14 mouse cellular contexts compared by ENCODE assay signal in genomic region chr10:39121412-39121811, GRCm38 (mm10). TPM values are rescaled to one million over a fixed set of nuclear protein-coding genes. Genes with fewer than 3 reads are reported as not detected.
DNase-seq lines count a peak whose midpoint lies in the region; ATAC-seq and TF ChIP-seq lines count a peak whose summit lies in the region.
"Had no signal": no experiment of that assay in that cellular context is flagged by ENCODE, and none has a peak within 500 bp of the region (broad histone marks: within the 10 kb centered on the region; RNA-seq: fewer than 3 reads in every experiment).

No protein-coding gene starts in this region.

- no peak overlapping the region for H3K4me2 ChIP-seq in lung, embryonic 14.5 days
- H3K4me2 ChIP-seq: lung, embryonic 15.5 days had no signal

- TF ChIP-seq CTCF in lung, embryonic 14.5 days (IDR thresholded peaks at IDR 0.05; ENCODE audit: low read depth), result peak; percentile 52

- DNase-seq in frontal cortex, adult 2 months (ENCODE audit: extremely low spot score in 1 of 2, low spot score in 1 of 2), result no peak
- peak; percentile 62 for DNase-seq in lung, embryonic 14.5 days
- no peak for DNase-seq in lung, adult 18-20 months
- DNase-seq in Muller cell, postnatal 12 days (ENCODE audit: inconsistent ontology term), result peak; percentile 16
- no peak for DNase-seq in spleen, postnatal 10 days (ENCODE audit: low spot score in 2 of 2)
- no peak for DNase-seq in left cerebral cortex, adult 18-20 months (ENCODE audit: low spot score in 2 of 2)
- DNase-seq: adrenal gland, adult 8-10 months; cerebellum, adult 2 months; right cerebral cortex, postnatal 4 days; thymus, adult 18-20 months had no signal

- H3K4me3 ChIP-seq in lung, embryonic 14.5 days (ENCODE audit: low read depth, low read length), result no peak overlapping the region
- H3K4me3 ChIP-seq: lung, embryonic 15.5 days had no signal

- H3K4me1 ChIP-seq in lung, embryonic 14.5 days (ENCODE audit: insufficient read depth), result no peaks in the 10 kb centered on the region
- H3K4me1 ChIP-seq: lung, embryonic 15.5 days had no signal

- H3K9me3 ChIP-seq in lung, embryonic 14.5 days (ENCODE audit: low read depth, low read length), result no peaks in the 10 kb centered on the region
- H3K9me3 ChIP-seq: lung, embryonic 15.5 days had no signal

- WGBS in lung, embryonic 14.5 days, result 31% methylated on average over 4 of the region's 4 CpGs

- H3K27me3 ChIP-seq in lung, embryonic 14.5 days (ENCODE audit: insufficient read depth, low read length), result no peaks in the 10 kb centered on the region
- H3K27me3 ChIP-seq: lung, embryonic 15.5 days had no signal

- H3K9ac ChIP-seq in lung, embryonic 14.5 days, result no peak overlapping the region
- H3K9ac ChIP-seq: lung, embryonic 15.5 days had no signal

- no peaks in the 10 kb centered on the region for H3K36me3 ChIP-seq in lung, embryonic 14.5 days (ENCODE audit: insufficient read depth)
- H3K36me3 ChIP-seq: lung, embryonic 15.5 days had no signal

- peak; percentile 90 for ATAC-seq in frontal cortex, adult (ENCODE audit: low TSS enrichment)
- no peak for ATAC-seq in lung, embryonic 14.5 days (ENCODE audit: insufficient read depth)
- peak; percentile 59 for ATAC-seq in megakaryocyte-erythroid progenitor cell, adult 5-6 weeks (replicated peaks; ENCODE audit: low FRiP score, low TSS enrichment, poor library complexity, severe bottlenecking)

- no peak overlapping the region for H3K27ac ChIP-seq in lung, embryonic 14.5 days (ENCODE audit: low read depth)
- H3K27ac ChIP-seq: lung, embryonic 15.5 days had no signal

RNA-seq across cellular contexts. Expression of gene Fam229b, which starts 12.3 kb away (rescaled TPM):
- polyA plus RNA-seq in frontal cortex, adult 2 months (2012; rRNA removed), result 24.2 and 29.7 TPM in 2 replicates
- 9.8 and 13.7 TPM in 2 replicates for polyA plus RNA-seq in lung, embryonic 14.5 days (2014; fragmentation: Nextera tagmentation; extraction: Ambion mirVana)
- total RNA-seq in megakaryocyte-erythroid progenitor cell, adult 5-6 weeks (2014; fragmentation: Nextera tagmentation), result 2.6 TPM in 1 of 2 replicates, not detected in the other
- total RNA-seq in megakaryocyte-erythroid progenitor cell, adult 5-6 weeks (2017), result not detected in 2 replicates
- total RNA-seq in left cerebral cortex, adult 18-20 months (2021), result 10 to 100 TPM; 14.5 to 14.7 TPM

RNA-seq across cellular contexts. Expression of gene Tube1, which starts 12.4 kb away (rescaled TPM):
- polyA plus RNA-seq in frontal cortex, adult 2 months (2012; rRNA removed), result 4.3 and 4.4 TPM in 2 replicates
- 20.5 and 21.0 TPM in 2 replicates for polyA plus RNA-seq in lung, embryonic 14.5 days (2014; fragmentation: Nextera tagmentation; extraction: Ambion mirVana)
- total RNA-seq in megakaryocyte-erythroid progenitor cell, adult 5-6 weeks (2014; fragmentation: Nextera tagmentation), result 11.6 and 20.3 TPM in 2 replicates
- 11.0 and 16.3 TPM in 2 replicates for total RNA-seq in megakaryocyte-erythroid progenitor cell, adult 5-6 weeks (2017)
- total RNA-seq in left cerebral cortex, adult 18-20 months (2021), result 1 to 10 TPM; 2.5 to 3.0 TPM

RNA-seq across cellular contexts. Expression of gene Ccn6, which starts 42.2 kb away (rescaled TPM):
- 0.19 and 0.36 TPM in 2 replicates for polyA plus RNA-seq in frontal cortex, adult 2 months (2012; rRNA removed)
- polyA plus RNA-seq in lung, embryonic 14.5 days (2014; fragmentation: Nextera tagmentation; extraction: Ambion mirVana), result 0.47 and 0.49 TPM in 2 replicates
- total RNA-seq in megakaryocyte-erythroid progenitor cell, adult 5-6 weeks (2014; fragmentation: Nextera tagmentation), result not detected in 2 replicates
- not detected in 2 replicates for total RNA-seq in megakaryocyte-erythroid progenitor cell, adult 5-6 weeks (2017)
- under 1 TPM; 0.23 to 0.60 TPM for total RNA-seq in left cerebral cortex, adult 18-20 months (2021)
- total RNA-seq: granulocyte monocyte progenitor cell, adult 5-6 weeks had no signal

Comparison
In these comparisons a context has a peak if more than half of its experiments do, and no peak if none do; other contexts are left out.
1. DNase-seq: peak in lung, embryonic 14.5 days (single experiment) and Muller cell, postnatal 12 days (single experiment); none in frontal cortex, adult 2 months (0 of 2), lung, adult 18-20 months (0 of 2), spleen, postnatal 10 days (0 of 2) and left cerebral cortex, adult 18-20 months (0 of 2).
2. RNA of gene Fam229b, which starts 12.3 kb away (total RNA-seq): 14.5 to 14.7 TPM in left cerebral cortex, adult 18-20 months; 2.6 TPM in megakaryocyte-erythroid progenitor cell, adult 5-6 weeks; every median in the first group is over 4 times any median in the second.